Mouse (Mus musculus): ENCODE measurements at regions not wholly inside any gene's neighbourhood (a gene's known extent, or its start where the extent isn't known, plus 50 kb on each side); places are given as distances from the start of the nearest gene placed in this dataset.

- no peak for TF ChIP-seq CTCF (IDR thresholded peaks at IDR 0.05; ENCODE audit: borderline replicate concordance, insufficient read depth, low read depth, low read length)
- TF ChIP-seq POLR2A (IDR thresholded peaks at IDR 0.05; ENCODE audit: borderline replicate concordance, insufficient read depth, low read length): no peak
Measured at GRCm38 (mm10) chr3:149169442-149169841, 179.1 kb upstream of the Adgrl2 start.
